Mouse (Mus musculus): ENCODE data around the gene Wdr81. TPM values are rescaled to one million over a fixed set of nuclear protein-coding genes. Genes with fewer than 3 reads are reported as not detected.

Gene Wdr81
- total and polyA plus RNA-seq, 2 experiments from 2014 or later, result 4.5 to 29.7 TPM

GRCm38 (mm10) chr11:75424459-75424858, 30.1 kb downstream of the Wdr81 start:
- WGBS, result 90% methylated on average over 3 of the region's 3 CpGs

GRCm38 (mm10) chr11:75424033-75424432, 30.5 kb downstream of the Wdr81 start:
- no peaks in the 10 kb centered on the region for H3K4me1 ChIP-seq (ENCODE audit: insufficient read depth, low read length)
- H3K36me3 ChIP-seq (ENCODE audit: insufficient read depth, low read length), result no peaks in the 10 kb centered on the region
- 87% methylated on average over 9 of the region's 9 CpGs for WGBS
- H3K9ac ChIP-seq (replicated peaks; ENCODE audit: low read length, poor library complexity, severe bottlenecking), result no peak overlapping the region
- H3K4me2 ChIP-seq (ENCODE audit: low read depth, low read length, poor library complexity, severe bottlenecking), result no peak overlapping the region
- H3K9me3 ChIP-seq (ENCODE audit: low read length), result no peaks in the 10 kb centered on the region
- H3K4me3 ChIP-seq (ENCODE audit: low read depth, low read length), result no peak overlapping the region
- ATAC-seq (ENCODE audit: low FRiP score) (no peak), DNase-seq (ENCODE audit: low spot score) (no peak)
- no peak for TF ChIP-seq CTCF (IDR thresholded peaks at IDR 0.05)
- H3K27me3 ChIP-seq (ENCODE audit: insufficient read depth, low read length), result no peaks in the 10 kb centered on the region
- no peak overlapping the region for H3K27ac ChIP-seq (ENCODE audit: low read depth, low read length)

More at GRCm38 (mm10) chr11:75424459-75424858, 30.1 kb downstream of the Wdr81 start:
- Histone ChIP-seq H3K27ac (ENCODE audit: low read depth, low read length) (no peak overlapping the region), H3K27me3 (ENCODE audit: insufficient read depth, low read length) (no peaks in the 10 kb centered on the region), H3K4me2 (ENCODE audit: low read depth, low read length, poor library complexity, severe bottlenecking) (no peak overlapping the region), H3K9ac (replicated peaks; ENCODE audit: low read length, poor library complexity, severe bottlenecking) (no peak overlapping the region), H3K36me3 (ENCODE audit: insufficient read depth, low read length) (no peaks in the 10 kb centered on the region), H3K4me3 (ENCODE audit: low read depth, low read length) (no peak overlapping the region), H3K4me1 (ENCODE audit: insufficient read depth, low read length) (no peaks in the 10 kb centered on the region), H3K9me3 (ENCODE audit: low read length) (no peaks in the 10 kb centered on the region)
- ATAC-seq (ENCODE audit: low FRiP score) (no peak), DNase-seq (ENCODE audit: low spot score) (no peak)
- no peak for TF ChIP-seq CTCF (IDR thresholded peaks at IDR 0.05)

GRCm38 (mm10) chr11:75423091-75423490, 31.4 kb downstream of the Wdr81 start:
- DNase-seq (ENCODE audit: low spot score) (no peak), ATAC-seq (ENCODE audit: low FRiP score) (no peak)
- Histone ChIP-seq H3K4me3 (ENCODE audit: low read depth, low read length) (no peak overlapping the region), H3K4me1 (ENCODE audit: insufficient read depth, low read length) (no peaks in the 10 kb centered on the region), H3K9ac (replicated peaks; ENCODE audit: low read length, poor library complexity, severe bottlenecking) (no peak overlapping the region), H3K4me2 (ENCODE audit: low read depth, low read length, poor library complexity, severe bottlenecking) (no peak overlapping the region), H3K27ac (ENCODE audit: low read depth, low read length) (no peak overlapping the region), H3K27me3 (ENCODE audit: insufficient read depth, low read length) (no peaks in the 10 kb centered on the region), H3K9me3 (ENCODE audit: low read length) (no peaks in the 10 kb centered on the region), H3K36me3 (ENCODE audit: insufficient read depth, low read length) (no peaks in the 10 kb centered on the region)
- WGBS, result 98% methylated on average over 3 of the region's 3 CpGs
- no peak for TF ChIP-seq CTCF (IDR thresholded peaks at IDR 0.05)

GRCm38 (mm10) chr11:75422013-75422792, 32.3 kb downstream of the Wdr81 start, which contains the start of gene Serpinf1:
Serpinf1 (minus strand) TSS chr11:75422701.
- H3K4me3 ChIP-seq (ENCODE audit: low read depth, low read length), result no peak within 1 kb of the TSS
- no peak for ATAC-seq (ENCODE audit: low FRiP score)
- no peaks in the 10 kb centered on the region for H3K9me3 ChIP-seq (ENCODE audit: low read length)
- 62% methylated on average over 10 of the region's 10 CpGs for WGBS
- TF ChIP-seq CTCF (IDR thresholded peaks at IDR 0.05), result no peak
- H3K36me3 ChIP-seq (ENCODE audit: insufficient read depth, low read length), result no peaks in the 10 kb centered on the region
- DNase-seq (ENCODE audit: low spot score), result no peak
- H3K4me1 ChIP-seq (ENCODE audit: insufficient read depth, low read length), result no peaks in the 10 kb centered on the region
- H3K27me3 ChIP-seq (ENCODE audit: insufficient read depth, low read length), result no peaks in the 10 kb centered on the region
- H3K4me2 ChIP-seq (ENCODE audit: low read depth, low read length, poor library complexity, severe bottlenecking), result no peak within 1 kb of the TSS
- H3K9ac ChIP-seq (replicated peaks; ENCODE audit: low read length, poor library complexity, severe bottlenecking), result no peak within 1 kb of the TSS
- no peak within 1 kb of the TSS for H3K27ac ChIP-seq (ENCODE audit: low read depth, low read length)

GRCm38 (mm10) chr11:75421375-75422012, 33.0 kb downstream of the Wdr81 start:
- Histone ChIP-seq H3K36me3 (ENCODE audit: insufficient read depth, low read length) (no peaks in the 10 kb centered on the region), H3K4me1 (ENCODE audit: insufficient read depth, low read length) (no peaks in the 10 kb centered on the region), H3K9ac (replicated peaks; ENCODE audit: low read length, poor library complexity, severe bottlenecking) (no peak overlapping the region), H3K27me3 (ENCODE audit: insufficient read depth, low read length) (no peaks in the 10 kb centered on the region), H3K4me3 (ENCODE audit: low read depth, low read length) (no peak overlapping the region), H3K27ac (ENCODE audit: low read depth, low read length) (no peak overlapping the region), H3K4me2 (ENCODE audit: low read depth, low read length, poor library complexity, severe bottlenecking) (no peak overlapping the region), H3K9me3 (ENCODE audit: low read length) (no peaks in the 10 kb centered on the region)
- ATAC-seq (ENCODE audit: low FRiP score) (no peak), DNase-seq (ENCODE audit: low spot score) (no peak)
- no peak for TF ChIP-seq CTCF (IDR thresholded peaks at IDR 0.05)
- WGBS, result 51% methylated on average over 6 of the region's 6 CpGs

GRCm38 (mm10) chr11:75420810-75421374, 33.6 kb downstream of the Wdr81 start:
- WGBS, result 69% methylated on average over 5 of the region's 5 CpGs
- H3K9me3 ChIP-seq (ENCODE audit: low read length), result no peaks in the 10 kb centered on the region
- H3K27ac ChIP-seq (ENCODE audit: low read depth, low read length), result no peak overlapping the region
- no peak for TF ChIP-seq CTCF (IDR thresholded peaks at IDR 0.05)
- no peaks in the 10 kb centered on the region for H3K36me3 ChIP-seq (ENCODE audit: insufficient read depth, low read length)
- no peak overlapping the region for H3K4me3 ChIP-seq (ENCODE audit: low read depth, low read length)
- H3K4me2 ChIP-seq (ENCODE audit: low read depth, low read length, poor library complexity, severe bottlenecking), result no peak overlapping the region
- DNase-seq (ENCODE audit: low spot score) (no peak), ATAC-seq (ENCODE audit: low FRiP score) (no peak)
- no peaks in the 10 kb centered on the region for H3K4me1 ChIP-seq (ENCODE audit: insufficient read depth, low read length)
- H3K27me3 ChIP-seq (ENCODE audit: insufficient read depth, low read length), result no peaks in the 10 kb centered on the region
- no peak overlapping the region for H3K9ac ChIP-seq (replicated peaks; ENCODE audit: low read length, poor library complexity, severe bottlenecking)
